Mouse (Mus musculus) liver, adult 2 months (tissue): ENCODE data around the gene Nfia. TPM values are rescaled to one million over a fixed set of nuclear protein-coding genes. Genes with fewer than 3 reads are reported as not detected.

Experiments
- DNase-seq: peaks from one replicate; pipeline ENCODE4 v3.0.0-alpha.2; 2011; ENCODE audit warnings: low read depth, low spot score; ENCODE audit errors: extremely low read depth
- H3K27ac ChIP-seq: fragments of 200-500 bp; replicated peaks from 2 replicates; pipeline ENCODE4 v1.5.1; 2012; ENCODE audit warnings: low read depth, mild to moderate bottlenecking, control low read depth, inconsistent platforms, low read length; ENCODE audit not compliant: insufficient read depth
- H3K27me3 ChIP-seq: fragments of 200-500 bp; 2 replicates; pipeline ENCODE4 v1.6.1; 2012; ENCODE audit warnings: mild to moderate bottlenecking, moderate library complexity, low read length, inconsistent platforms; ENCODE audit not compliant: control insufficient read depth, insufficient read depth
- H3K36me3 ChIP-seq: fragments of 200-500 bp; 2 replicates; pipeline ENCODE4 v1.6.1; 2012; ENCODE audit warnings: low read length, inconsistent platforms; ENCODE audit not compliant: control insufficient read depth, insufficient read depth
- H3K4me1 ChIP-seq: fragments of 200-500 bp; 2 replicates; pipeline ENCODE4 v1.6.1; 2011; ENCODE audit warnings: low read length; ENCODE audit not compliant: control insufficient read depth, insufficient read depth
- H3K4me3 ChIP-seq: fragments of 200-500 bp; 2 replicates; pipeline ENCODE4 v1.5.1; 2011; ENCODE audit warnings: low read depth, mild to moderate bottlenecking, control low read depth, low read length, moderate library complexity; ENCODE audit not compliant: insufficient read depth
- H3K79me2 ChIP-seq: fragments of 200-500 bp; 2 replicates; pipeline ENCODE4 v1.6.1; 2012; ENCODE audit warnings: inconsistent platforms, mild to moderate bottlenecking, low read length, moderate library complexity; ENCODE audit not compliant: control insufficient read depth, insufficient read depth
- H3K9ac ChIP-seq: fragments of 200-500 bp; 2 replicates; pipeline ENCODE4 v1.6.1; 2012; ENCODE audit warnings: low read depth, mild to moderate bottlenecking, control low read depth, inconsistent platforms, low read length
- CTCF ChIP-seq: fragments of 200-500 bp; IDR thresholded peaks from 2 replicates; pipeline ENCODE4 v1.5.1; 2011; ENCODE audit warnings: low read depth, low read length, control low read depth
- POLR2A ChIP-seq: fragments of 200-500 bp; IDR thresholded peaks from 2 replicates; pipeline ENCODE4 v1.6.1; 2011; ENCODE audit warnings: low read length, control low read depth; ENCODE audit not compliant: insufficient read depth; ENCODE audit errors: extremely low read depth
- WGBS: fragments of 180-500 bp; shearing (Covaris S2); methylation state at CpG from one replicate; pipeline ENCODE4 v1.1.7; 2018; 5-methylcytosine and 5-hydroxymethylcytosine counted together
- polyA plus RNA-seq: library from polyadenylated mRNA; depleted of rRNA; stranded (reverse); fragments of >200 nt; gene quantifications from 2 replicates; pipeline ENCODE4 v1.2.3, GENCODE M21; 2012
- total RNA-seq: library from RNA; depleted of rRNA; stranded (reverse); fragments of >200 nt; gene quantifications from 2 replicates; pipeline ENCODE4 v1.2.3, GENCODE M21; 2014

Nfia gene
- total and polyA plus RNA-seq, 2 experiments, result 12.5 to 32.2 TPM

DNA sequence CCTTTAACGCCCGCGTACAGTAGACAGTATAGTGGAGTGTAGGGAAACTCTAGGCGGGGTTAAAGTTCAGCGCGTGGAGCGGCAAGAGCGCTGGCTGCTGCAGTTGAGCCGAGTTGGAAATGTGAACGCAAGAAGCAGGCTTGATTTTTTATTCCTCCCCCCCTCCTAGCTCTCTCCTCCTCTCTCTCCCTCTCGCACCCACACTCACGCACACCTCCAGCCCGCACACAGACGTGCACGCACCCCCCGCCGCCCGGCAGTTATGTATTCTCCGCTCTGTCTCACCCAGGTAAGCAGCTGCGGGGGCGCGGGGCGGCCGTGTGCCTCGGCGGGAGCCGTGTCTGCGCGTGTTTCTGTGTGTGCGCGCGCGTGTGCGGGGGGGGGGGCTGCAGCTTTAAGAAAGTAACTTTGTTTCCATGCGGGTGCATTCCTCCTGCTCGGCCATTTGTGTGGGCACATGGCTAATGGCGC is 5.2 kb downstream of the Nfia start, which contains the start of gene E130114P18Rik:
Gene E130114P18Rik, minus strand, starts transcription at position 373 of the 471 bp plus-strand sequence.
- Histone ChIP-seq H3K4me3 (peak within 1 kb of the TSS; percentile 100), H3K4me1 (peaks cover 14% of the 10 kb centered on the region; the same call in 1 of the 2 replicates), H3K27me3 (no peaks in the 10 kb centered on the region), H3K9ac (peak within 1 kb of the TSS; percentile 100), H3K27ac (peak within 1 kb of the TSS; percentile 99), H3K79me2 (peaks cover 13% of the 10 kb centered on the region), H3K36me3 (no peaks in the 10 kb centered on the region; the same call in 1 of the 2 replicates)
- under 1% methylated on average over 37 of the region's 37 CpGs for WGBS
- no peak for TF ChIP-seq CTCF
- TF ChIP-seq POLR2A, result 0 out of 2 replicates have a peak, but pooled peaks have one; percentile 43
- peak; percentile 89 for DNase-seq

- no peaks in the 10 kb centered on the region for H3K27me3 ChIP-seq
- TF ChIP-seq CTCF (no peak), POLR2A (no peak)
- H3K4me1 ChIP-seq, result peaks cover 20% of the 10 kb centered on the region; the same call in 1 of the 2 replicates
- no peak for DNase-seq
- peak overlapping the region; percentile 100 for H3K9ac ChIP-seq
- peaks cover 6% of the 10 kb centered on the region for H3K36me3 ChIP-seq
- H3K79me2 ChIP-seq, result peaks cover 13% of the 10 kb centered on the region
- H3K4me3 ChIP-seq, result peak overlapping the region; percentile 100
- peak overlapping the region; percentile 99 for H3K27ac ChIP-seq
- WGBS, result under 1% methylated on average over 91 of the region's 94 CpGs
Measured at GRCm38 (mm10) chr4:97778211-97779002, 5.9 kb downstream of the Nfia start.

DNA sequence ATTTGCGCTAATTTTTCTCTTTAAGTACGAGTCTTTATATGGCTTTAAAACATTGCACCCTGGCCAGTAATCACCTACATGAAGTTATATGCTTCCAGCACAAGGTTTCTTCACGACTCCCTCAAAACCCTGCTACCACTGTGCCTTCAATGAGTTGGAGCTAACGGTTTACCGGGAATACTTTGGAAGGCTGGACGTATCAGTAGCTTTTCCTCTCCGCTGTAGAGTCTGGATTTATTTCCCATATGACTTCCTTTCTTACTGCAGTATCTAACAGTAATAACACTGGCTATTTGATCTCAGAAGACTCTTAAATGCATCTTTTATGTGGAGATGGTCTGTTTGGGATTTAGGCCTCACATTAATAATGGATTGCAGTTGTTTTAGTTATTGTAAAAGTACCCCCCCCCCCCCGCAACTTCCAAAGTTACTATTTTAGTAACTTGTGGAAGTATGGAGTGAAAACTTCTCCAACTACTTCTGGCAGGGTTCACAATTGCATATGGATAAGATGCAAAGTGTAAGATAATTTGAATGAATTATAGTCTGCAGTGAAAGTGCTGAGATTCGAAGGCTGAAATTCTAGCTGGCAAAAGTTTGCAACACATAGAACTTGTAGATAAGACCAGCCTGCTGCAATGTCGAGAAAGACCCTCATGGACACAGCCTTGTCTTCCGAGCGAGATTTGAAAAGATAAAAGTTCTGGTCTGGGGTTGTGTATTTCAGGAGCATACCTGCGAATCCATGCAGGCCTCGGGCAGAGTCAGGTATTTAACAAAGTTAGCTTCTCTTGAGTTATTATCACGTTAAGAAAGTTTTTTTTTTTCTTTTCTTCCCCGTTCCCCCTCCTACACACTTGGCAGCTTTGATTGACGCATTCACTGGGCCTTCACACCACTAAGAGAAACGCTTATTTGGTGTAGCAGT is 6.7 kb downstream of the Nfia start:
- Histone ChIP-seq H3K4me1 (peaks cover 20% of the 10 kb centered on the region), H3K79me2 (peaks cover 13% of the 10 kb centered on the region), H3K4me3 (peak overlapping the region; percentile 100), H3K36me3 (peaks cover 15% of the 10 kb centered on the region), H3K9ac (peak overlapping the region; percentile 100), H3K27ac (peak overlapping the region; percentile 99), H3K27me3 (no peaks in the 10 kb centered on the region)
- TF ChIP-seq POLR2A (no peak), CTCF (no peak)
- DNase-seq, result peak; percentile 69
- 11% methylated on average over 18 of the region's 18 CpGs for WGBS

DNA sequence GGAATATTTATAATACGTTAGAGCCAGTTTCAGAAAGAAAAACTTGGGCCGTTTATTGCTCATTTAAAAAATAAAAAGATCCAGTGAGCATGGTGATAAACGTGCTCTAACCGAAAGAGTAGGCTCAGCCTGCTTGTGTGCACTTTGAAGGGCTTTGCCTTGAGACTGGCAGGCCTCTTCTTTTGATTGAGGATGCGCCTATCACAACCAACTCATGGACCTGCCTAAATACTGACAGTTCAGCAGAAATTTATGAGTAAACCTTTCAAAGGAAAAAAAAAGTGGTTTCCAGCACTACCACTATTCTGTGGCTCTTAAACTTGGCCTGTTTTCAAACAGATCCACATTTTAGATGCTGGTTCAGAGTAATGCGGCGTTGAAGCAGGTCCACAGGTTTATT is 7.5 kb downstream of the Nfia start:
- 21% methylated on average over 7 of the region's 7 CpGs for WGBS
- Histone ChIP-seq H3K79me2 (peaks cover 13% of the 10 kb centered on the region), H3K9ac (peak overlapping the region; percentile 58), H3K27ac (peak overlapping the region; percentile 41; the same call in 1 of the 2 replicates), H3K27me3 (no peaks in the 10 kb centered on the region), H3K36me3 (peaks cover 19% of the 10 kb centered on the region), H3K4me3 (peak overlapping the region; percentile 100; the same call in 1 of the 2 replicates), H3K4me1 (peaks cover 19% of the 10 kb centered on the region)
- no peak for TF ChIP-seq CTCF
- no peak for TF ChIP-seq POLR2A
- DNase-seq, result peak; percentile 68

DNA sequence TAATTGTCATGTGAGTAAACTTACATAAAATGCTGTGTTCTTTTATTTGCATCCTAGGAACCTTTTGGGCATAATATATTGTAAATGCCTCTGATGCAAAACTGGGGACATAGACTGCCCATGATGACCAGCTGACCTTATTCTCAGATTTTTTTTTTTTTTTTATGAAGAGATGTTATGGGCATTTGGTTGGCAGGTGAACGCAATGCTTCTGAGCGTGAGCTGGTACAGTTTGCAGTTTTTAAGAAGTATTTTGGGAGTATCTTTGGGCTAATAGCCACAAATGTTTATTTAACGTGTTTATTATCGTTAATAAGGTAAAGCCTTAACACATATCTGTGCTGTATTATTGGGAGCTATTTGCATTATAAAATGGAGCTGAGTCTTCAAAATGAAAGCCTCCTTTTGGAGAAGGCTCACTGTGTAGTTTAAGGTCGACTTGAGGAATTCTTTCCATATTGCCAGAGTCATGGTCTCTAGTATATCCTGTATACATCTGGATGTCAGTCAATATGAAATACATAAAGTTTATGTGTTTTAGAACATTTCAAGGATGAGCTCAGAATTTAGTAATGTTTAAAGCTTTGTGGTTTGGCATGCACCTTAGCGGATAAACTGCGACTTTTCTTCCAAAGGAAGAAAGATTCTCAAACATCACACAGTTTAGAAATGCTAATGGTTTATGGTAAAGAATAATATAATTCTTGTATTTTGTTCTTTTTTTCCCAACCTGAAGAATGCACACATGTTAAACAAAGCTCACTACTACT is 8.3 kb downstream of the Nfia start:
- Histone ChIP-seq H3K9ac (no peak overlapping the region), H3K79me2 (peaks cover 13% of the 10 kb centered on the region), H3K27me3 (no peaks in the 10 kb centered on the region), H3K4me1 (peaks cover 23% of the 10 kb centered on the region), H3K27ac (no peak overlapping the region), H3K36me3 (peaks cover 20% of the 10 kb centered on the region), H3K4me3 (no peak overlapping the region)
- WGBS, result 67% methylated on average over 7 of the region's 7 CpGs
- DNase-seq, result no peak
- TF ChIP-seq CTCF (no peak), POLR2A (no peak)
